Mouse (Mus musculus): ENCODE results near the gene Prr14. TPM values are rescaled to one million over a fixed set of nuclear protein-coding genes. Genes with fewer than 3 reads are reported as not detected.
"Not testable (repeated sequence)": the region's sequence is repeated elsewhere in the genome, so short reads cannot be mapped to it uniquely, and the experiment has no call there.

Gene Prr14
- polyA plus RNA-seq (2015; fragmentation: Nextera tagmentation; extraction: Ambion mirVana): 46.0 and 48.3 TPM in 2 replicates

GRCm38 (mm10) chr7:127459311-127459710 lies at the start of gene Prr14:
TSS of gene Prr14 (plus strand) at chr7:127459611.
- not testable (repeated sequence) for H3K4me1 ChIP-seq; H3K27me3 ChIP-seq; H3K27ac ChIP-seq; ATAC-seq (ENCODE audit: insufficient number of reproducible peaks, insufficient read depth, low FRiP score, low TSS enrichment, low read depth); H3K9ac ChIP-seq; H3K4me2 ChIP-seq; H3K4me3 ChIP-seq
- Histone ChIP-seq H3K9me3 (peaks cover 12% of the 10 kb centered on the region), H3K36me3 (peaks cover 67% of the 10 kb centered on the region)
- WGBS: 94% methylated on average over 8 of the region's 8 CpGs

- Histone ChIP-seq H3K4me1 (no peaks in the 10 kb centered on the region), H3K27me3 (no peaks in the 10 kb centered on the region), H3K4me3 (no peak overlapping the region), H3K27ac (no peak overlapping the region), H3K4me2 (no peak overlapping the region), H3K9me3 (no peaks in the 10 kb centered on the region), H3K36me3 (no peaks in the 10 kb centered on the region), H3K9ac (no peak overlapping the region)
- 75% methylated on average over 2 of the region's 2 CpGs for WGBS
- no peak for ATAC-seq (ENCODE audit: insufficient number of reproducible peaks, insufficient read depth, low FRiP score, low TSS enrichment, low read depth)
Measured at GRCm38 (mm10) chr7:127411418-127411817, 48.0 kb upstream of the Prr14 start.

GRCm38 (mm10) chr7:127421388-127422191 lies 37.8 kb upstream of the Prr14 start, which contains the start of gene Zfp688:
TSS of gene Zfp688 (minus strand) at chr7:127422068.
- Histone ChIP-seq H3K4me3 (peak within 1 kb of the TSS; percentile 83), H3K9ac (peak within 1 kb of the TSS; percentile 91), H3K36me3 (peaks cover 22% of the 10 kb centered on the region), H3K4me1 (peaks cover 15% of the 10 kb centered on the region), H3K27ac (peak within 1 kb of the TSS; percentile 81), H3K27me3 (peaks cover 16% of the 10 kb centered on the region), H3K9me3 (no peaks in the 10 kb centered on the region), H3K4me2 (peak within 1 kb of the TSS; percentile 97)
- 1% methylated on average over 48 of the region's 48 CpGs for WGBS
- ATAC-seq (ENCODE audit: insufficient number of reproducible peaks, insufficient read depth, low FRiP score, low TSS enrichment, low read depth): peak; percentile 90

- H3K4me2 ChIP-seq: peak overlapping the region; percentile 97
- no peak overlapping the region for H3K27ac ChIP-seq
- under 1% methylated on average over 15 of the region's 15 CpGs for WGBS
Measured at GRCm38 (mm10) chr7:127422247-127422646, 37.2 kb upstream of the Prr14 start.

DNA sequence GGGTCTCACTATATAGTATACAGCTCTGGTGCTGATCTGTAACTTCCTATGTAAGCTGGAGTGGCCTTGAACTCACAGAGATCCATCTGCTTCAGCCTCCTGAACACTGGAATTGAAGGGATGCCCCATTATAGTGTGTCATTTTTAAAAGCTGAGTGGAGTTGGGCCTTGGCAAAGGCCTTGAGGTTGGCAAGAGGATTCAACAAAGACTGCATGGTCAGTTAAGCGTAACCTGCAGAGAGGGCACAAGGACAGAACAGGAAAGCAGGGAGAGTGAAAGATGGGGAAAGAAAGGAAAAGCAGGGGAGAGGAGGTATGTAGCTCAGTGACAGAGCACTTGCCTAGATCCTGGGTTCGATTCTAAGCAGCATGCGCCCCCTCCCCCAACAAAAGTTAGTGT lies 34.1 kb upstream of the Prr14 start:
- H3K36me3 ChIP-seq: no peaks in the 10 kb centered on the region
- H3K4me1 ChIP-seq: peaks cover 15% of the 10 kb centered on the region
- H3K27me3 ChIP-seq: peaks cover 16% of the 10 kb centered on the region
- WGBS: 89% methylated on average over 3 of the region's 3 CpGs
- ATAC-seq (ENCODE audit: insufficient number of reproducible peaks, insufficient read depth, low FRiP score, low TSS enrichment, low read depth): no peak
- no peak overlapping the region for H3K4me3 ChIP-seq
- H3K4me2 ChIP-seq: no peak overlapping the region
- H3K9me3 ChIP-seq: no peaks in the 10 kb centered on the region
- no peak overlapping the region for H3K9ac ChIP-seq
- H3K27ac ChIP-seq: no peak overlapping the region

More at GRCm38 (mm10) chr7:127422247-127422646, 37.2 kb upstream of the Prr14 start:
- H3K9ac ChIP-seq: peak overlapping the region; percentile 91
- no peak for ATAC-seq (ENCODE audit: insufficient number of reproducible peaks, insufficient read depth, low FRiP score, low TSS enrichment, low read depth)
- H3K36me3 ChIP-seq: peaks cover 22% of the 10 kb centered on the region
- H3K4me3 ChIP-seq: peak overlapping the region; percentile 83
- H3K27me3 ChIP-seq: peaks cover 16% of the 10 kb centered on the region
- peaks cover 15% of the 10 kb centered on the region for H3K4me1 ChIP-seq
- H3K9me3 ChIP-seq: no peaks in the 10 kb centered on the region

DNA sequence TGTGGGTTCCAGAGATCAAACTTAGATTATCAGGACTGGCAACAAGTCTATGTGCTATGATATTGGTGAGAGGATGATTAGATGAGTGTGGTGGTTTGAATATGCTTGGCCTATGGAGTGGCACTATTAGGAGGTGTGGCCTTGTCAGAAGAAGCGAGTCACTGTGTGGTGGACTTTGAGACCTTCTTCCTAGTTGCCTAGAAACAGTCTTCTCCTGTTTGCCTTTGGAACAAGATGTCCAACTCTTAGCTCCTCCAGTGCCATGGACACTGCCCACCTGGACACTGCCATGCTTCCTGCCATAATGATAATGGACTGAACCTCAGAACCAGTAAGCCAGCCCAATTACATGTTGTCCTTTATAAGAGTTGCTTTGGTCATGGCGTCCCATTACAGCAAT lies 33.5 kb upstream of the Prr14 start:
- H3K4me3 ChIP-seq: no peak overlapping the region
- ATAC-seq (ENCODE audit: insufficient number of reproducible peaks, insufficient read depth, low FRiP score, low TSS enrichment, low read depth): no peak
- WGBS: 89% methylated on average over 2 of the region's 2 CpGs
- H3K27me3 ChIP-seq: peaks cover 16% of the 10 kb centered on the region
- H3K9ac ChIP-seq: no peak overlapping the region
- peaks cover 10% of the 10 kb centered on the region for H3K4me1 ChIP-seq
- no peaks in the 10 kb centered on the region for H3K36me3 ChIP-seq
- H3K4me2 ChIP-seq: no peak overlapping the region
- H3K27ac ChIP-seq: no peak overlapping the region
- no peaks in the 10 kb centered on the region for H3K9me3 ChIP-seq

GRCm38 (mm10) chr7:127426354-127426753 lies 33.1 kb upstream of the Prr14 start:
- 77% methylated on average over 3 of the region's 3 CpGs for WGBS
- ATAC-seq (ENCODE audit: insufficient number of reproducible peaks, insufficient read depth, low FRiP score, low TSS enrichment, low read depth): no peak
- Histone ChIP-seq H3K27ac (no peak overlapping the region), H3K4me1 (peaks cover 6% of the 10 kb centered on the region), H3K9me3 (no peaks in the 10 kb centered on the region), H3K9ac (no peak overlapping the region), H3K36me3 (no peaks in the 10 kb centered on the region), H3K27me3 (peaks cover 16% of the 10 kb centered on the region), H3K4me3 (no peak overlapping the region), H3K4me2 (no peak overlapping the region)

DNA sequence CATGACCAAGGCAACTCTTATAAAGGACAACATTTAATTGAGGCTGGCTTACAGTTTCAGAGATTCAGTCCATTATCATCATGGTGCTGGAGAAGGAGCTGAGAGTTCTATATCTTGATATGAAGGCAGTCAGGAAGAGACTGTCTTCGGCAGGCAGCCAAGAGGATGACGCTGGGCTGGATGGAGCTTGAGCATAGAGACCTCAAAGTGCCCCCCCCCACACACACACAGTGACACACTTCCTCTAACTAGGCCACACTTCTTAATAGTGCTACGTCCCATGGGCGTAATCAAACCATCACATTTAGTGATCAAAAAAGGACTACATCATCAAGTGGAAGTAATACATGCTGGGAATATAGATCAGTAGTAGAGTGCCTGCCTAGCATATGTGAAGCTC lies 24.2 kb upstream of the Prr14 start:
- 91% methylated on average over 4 of the region's 4 CpGs for WGBS
- no peaks in the 10 kb centered on the region for H3K27me3 ChIP-seq
- no peak overlapping the region for H3K27ac ChIP-seq
- no peak for ATAC-seq (ENCODE audit: insufficient number of reproducible peaks, insufficient read depth, low FRiP score, low TSS enrichment, low read depth)
- no peaks in the 10 kb centered on the region for H3K4me1 ChIP-seq
- H3K4me2 ChIP-seq: no peak overlapping the region
- H3K9ac ChIP-seq: no peak overlapping the region
- H3K36me3 ChIP-seq: no peaks in the 10 kb centered on the region
- H3K4me3 ChIP-seq: no peak overlapping the region
- peaks cover 6% of the 10 kb centered on the region; the same call in 1 of the 2 replicates for H3K9me3 ChIP-seq

DNA sequence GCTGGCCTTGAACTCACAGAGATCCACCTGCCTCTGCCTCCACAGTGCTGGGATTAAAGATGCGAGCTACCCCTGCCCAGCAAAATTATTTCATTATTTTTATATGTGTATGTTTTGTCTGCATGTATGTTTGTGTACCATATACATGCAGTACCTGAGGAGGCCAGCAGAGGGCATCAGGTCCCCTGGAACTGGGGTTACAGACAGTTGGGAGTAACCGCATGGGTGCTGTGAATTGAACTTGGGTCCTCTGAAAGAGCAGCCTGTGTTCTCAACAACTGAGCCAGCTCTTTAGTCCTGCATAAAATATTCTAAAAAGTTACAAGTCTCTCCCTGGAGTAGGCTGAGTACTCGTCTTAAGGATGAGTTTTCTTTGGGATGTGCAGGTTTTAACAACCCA lies 21.7 kb upstream of the Prr14 start:
- ATAC-seq (ENCODE audit: insufficient number of reproducible peaks, insufficient read depth, low FRiP score, low TSS enrichment, low read depth): no peak

DNA sequence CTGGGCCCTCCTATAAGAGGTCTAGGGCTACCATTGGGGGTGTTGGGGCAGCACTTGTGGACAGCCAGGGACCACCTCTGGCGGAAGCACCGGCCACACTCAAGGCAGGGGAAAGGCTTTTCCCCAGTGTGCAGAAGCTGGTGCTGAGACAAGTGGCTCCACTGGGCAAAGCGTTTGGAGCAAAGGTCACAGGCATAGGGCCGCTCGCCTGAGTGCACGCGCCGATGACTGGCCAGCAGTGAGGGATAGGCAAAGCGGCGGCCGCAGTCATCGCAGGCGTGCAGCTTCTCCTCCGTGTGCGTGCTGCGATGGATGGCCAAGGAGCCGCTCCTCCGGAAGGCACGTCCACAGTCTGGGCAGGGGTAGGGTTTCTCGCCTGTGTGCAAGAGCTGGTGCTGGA lies 15.4 kb upstream of the Prr14 start:
- ATAC-seq (ENCODE audit: insufficient number of reproducible peaks, insufficient read depth, low FRiP score, low TSS enrichment, low read depth): no peak
- WGBS: 90% methylated on average over 20 of the region's 20 CpGs
- H3K4me3 ChIP-seq: no peak overlapping the region
- H3K27me3 ChIP-seq: no peaks in the 10 kb centered on the region
- no peak overlapping the region for H3K4me2 ChIP-seq
- no peaks in the 10 kb centered on the region for H3K9me3 ChIP-seq
- H3K36me3 ChIP-seq: peaks cover 56% of the 10 kb centered on the region
- H3K27ac ChIP-seq: no peak overlapping the region
- no peak overlapping the region for H3K9ac ChIP-seq
- H3K4me1 ChIP-seq: peaks cover 4% of the 10 kb centered on the region; the same call in 1 of the 2 replicates

More for the DNA sequence above, 21.7 kb upstream of the Prr14 start:
- Histone ChIP-seq H3K27ac (no peak overlapping the region), H3K9ac (no peak overlapping the region), H3K9me3 (peaks cover 6% of the 10 kb centered on the region; the same call in 1 of the 2 replicates), H3K4me2 (no peak overlapping the region), H3K27me3 (no peaks in the 10 kb centered on the region), H3K4me1 (no peaks in the 10 kb centered on the region), H3K36me3 (peaks cover 14% of the 10 kb centered on the region), H3K4me3 (no peak overlapping the region)
- 80% methylated on average over 3 of the region's 3 CpGs for WGBS

GRCm38 (mm10) chr7:127448521-127449300 lies 10.7 kb upstream of the Prr14 start, which contains the start of gene Zfp689:
TSS of gene Zfp689 (minus strand) at chr7:127449158.
- Histone ChIP-seq H3K27me3 (no peaks in the 10 kb centered on the region), H3K4me3 (peak within 1 kb of the TSS; percentile 90), H3K36me3 (peaks cover 48% of the 10 kb centered on the region), H3K4me1 (peaks cover 44% of the 10 kb centered on the region), H3K9ac (peak within 1 kb of the TSS; percentile 97), H3K4me2 (peak within 1 kb of the TSS; percentile 80), H3K9me3 (no peaks in the 10 kb centered on the region), H3K27ac (peak within 1 kb of the TSS; percentile 96)
- ATAC-seq (ENCODE audit: insufficient number of reproducible peaks, insufficient read depth, low FRiP score, low TSS enrichment, low read depth): peak; percentile 79
- WGBS: under 1% methylated on average over 54 of the region's 54 CpGs

All from embryonic facial prominence, embryonic 13.5 days (tissue).